Mouse (Mus musculus) left cerebral cortex, postnatal 4 days (tissue): ENCODE measurements around the gene Prrg2. TPM values are rescaled to one million over a fixed set of nuclear protein-coding genes. Genes with fewer than 3 reads are reported as not detected.
A peak's percentile ranks its signal among the peaks of the same experiment; 100 is the strongest.

Experiments
- DNase-seq: peaks from one replicate; pipeline ENCODE4 v3.0.0-alpha.2; 2022
- intact Hi-C: fragments of 180-260 bp; cut with DNase I; formaldehyde crosslinking; loops from one replicate; pipeline ENCODE4 v1.15.1; 2025
- total RNA-seq, 2 experiments: library from RNA; stranded (reverse); gene quantifications; 2 replicates each; pipeline ENCODE4 v1.2.3; 2021

Gene Prrg2
- total RNA-seq, 2 experiments from 2014 or later: 6.2 to 7.2 TPM

DNA sequence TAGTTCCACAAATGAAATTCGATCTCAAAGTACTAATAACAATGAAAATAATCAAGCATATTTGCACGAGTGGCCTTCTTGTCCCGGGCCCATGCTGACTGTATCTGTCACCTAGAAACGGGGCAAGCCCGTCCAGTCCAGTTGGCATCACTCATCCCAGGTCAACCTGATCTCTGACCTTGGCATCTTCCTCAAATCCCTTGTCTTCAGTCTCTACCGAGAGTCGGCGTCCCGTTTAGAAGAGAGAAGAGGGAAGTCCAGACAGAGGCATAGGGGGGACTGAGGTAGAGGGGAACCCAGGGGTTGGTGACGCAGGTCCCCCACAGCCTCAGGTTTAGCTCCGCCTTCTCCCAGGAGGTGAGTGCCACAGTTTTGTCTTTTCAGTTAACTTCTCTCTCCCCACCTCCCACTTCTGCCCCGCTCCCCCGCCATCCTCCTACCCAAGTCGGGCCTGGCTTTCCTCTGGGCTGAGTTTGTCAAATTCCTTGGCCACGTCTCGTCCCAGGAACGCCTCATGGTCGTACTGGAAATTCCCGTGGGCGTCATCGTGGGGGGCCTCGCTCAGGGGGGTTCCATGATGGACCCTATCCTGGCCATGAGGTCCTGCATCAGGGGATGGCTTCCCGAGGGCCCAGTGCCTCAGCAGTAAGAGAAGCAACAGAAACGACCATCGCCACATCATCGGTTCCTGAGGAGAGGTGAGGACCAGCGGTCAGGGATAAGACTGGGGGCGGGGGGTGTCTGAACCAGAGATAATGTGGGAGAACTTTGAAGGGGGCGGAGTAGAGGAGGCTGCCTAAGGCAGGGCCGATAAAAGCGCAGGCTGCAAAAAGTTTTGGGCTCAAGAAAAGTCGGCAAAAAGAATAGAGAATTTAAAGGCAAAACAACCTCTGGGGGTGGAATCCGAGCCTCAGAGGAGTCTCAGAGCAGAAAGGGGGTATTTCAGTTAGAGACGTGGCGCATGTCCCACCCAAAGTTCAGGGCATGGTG is 28.8 kb upstream of the Prrg2 start:
- intact Hi-C loops: no loop called here

GRCm38 (mm10) chr7:45090251-45090977 is 27.9 kb upstream of the Prrg2 start:
- no peak for DNase-seq
- intact Hi-C loops: no loop called here

More for the DNA sequence above, 28.8 kb upstream of the Prrg2 start:
- no peak for DNase-seq

DNA sequence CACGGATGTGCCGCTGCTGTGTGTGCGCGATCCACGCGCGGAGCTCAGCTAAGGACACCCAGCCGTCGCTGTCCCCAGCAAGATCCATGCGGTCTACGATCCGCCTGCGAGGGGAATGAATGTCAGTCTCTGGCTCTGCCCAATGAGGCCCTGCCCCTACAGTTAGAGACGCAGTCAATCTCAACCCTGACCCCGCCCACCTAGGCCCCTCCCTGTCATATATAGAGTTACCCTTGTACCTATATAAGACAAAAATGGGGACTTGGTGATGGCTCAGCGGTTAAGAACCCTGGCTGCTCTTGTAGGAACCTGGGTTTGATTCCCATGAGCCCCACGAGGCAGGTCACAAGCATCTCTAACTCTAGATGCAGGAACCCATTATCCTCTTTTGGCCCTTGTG is 26.1 kb upstream of the Prrg2 start:
- intact Hi-C loops: no loop called here
- DNase-seq: no peak

- intact Hi-C loops: no loop called here
- DNase-seq: no peak
Measured at GRCm38 (mm10) chr7:45086084-45086483, 23.6 kb upstream of the Prrg2 start.

GRCm38 (mm10) chr7:45083300-45083890 is 20.9 kb upstream of the Prrg2 start:
- intact Hi-C loops: no loop called here
- DNase-seq: no peak

- no peak for DNase-seq
- intact Hi-C loops: no loop called here
Measured at GRCm38 (mm10) chr7:45082401-45083299, 20.2 kb upstream of the Prrg2 start.

GRCm38 (mm10) chr7:45081016-45081415 is 18.5 kb upstream of the Prrg2 start:
- intact Hi-C loops: no loop called here
- DNase-seq: no peak

GRCm38 (mm10) chr7:45079856-45080255 is 17.4 kb upstream of the Prrg2 start:
- intact Hi-C loops: no loop called here
- peak; percentile 93 for DNase-seq

GRCm38 (mm10) chr7:45078513-45078912 is 16.0 kb upstream of the Prrg2 start:
- intact Hi-C loops: no loop called here
- peak; percentile 76 for DNase-seq

GRCm38 (mm10) chr7:45077829-45078228 is 15.4 kb upstream of the Prrg2 start:
- DNase-seq: no peak
- intact Hi-C loops: no loop called here

DNA sequence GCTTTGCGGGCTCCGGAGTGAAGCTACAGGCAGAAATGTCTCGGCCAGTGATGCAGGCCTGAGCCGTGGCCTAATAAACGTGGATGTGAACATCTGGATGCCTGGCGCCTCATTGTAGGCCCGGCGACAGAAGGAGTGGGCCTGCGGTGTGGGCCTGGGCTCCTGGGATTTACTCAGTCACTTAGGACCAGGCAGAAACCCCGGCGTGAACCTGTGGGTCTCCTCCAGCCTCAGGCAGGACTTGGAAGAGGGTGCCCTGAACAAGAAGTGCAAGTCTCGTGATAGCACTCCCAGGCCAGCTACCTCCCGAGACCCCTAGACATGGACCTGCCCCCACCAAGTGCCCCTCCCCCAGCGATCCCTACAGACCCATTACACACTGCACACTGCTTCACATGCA is 14.8 kb upstream of the Prrg2 start:
- intact Hi-C loops: no loop called here
- DNase-seq: no peak

- intact Hi-C loops: no loop called here
- no peak for DNase-seq
Measured at GRCm38 (mm10) chr7:45076501-45076900, 14.0 kb upstream of the Prrg2 start.

- DNase-seq: no peak
- intact Hi-C loops: no loop called here
Measured at GRCm38 (mm10) chr7:45075405-45075804, 12.9 kb upstream of the Prrg2 start.

GRCm38 (mm10) chr7:45073949-45074348 is 11.5 kb upstream of the Prrg2 start:
- DNase-seq: no peak
- intact Hi-C loops: no loop called here

- intact Hi-C loops: no loop called here
- DNase-seq: no peak
Measured at GRCm38 (mm10) chr7:45073171-45073707, 10.8 kb upstream of the Prrg2 start.

- DNase-seq: no peak
- intact Hi-C loops: no loop called here
Measured at GRCm38 (mm10) chr7:45072230-45072629, 9.8 kb upstream of the Prrg2 start.

DNA sequence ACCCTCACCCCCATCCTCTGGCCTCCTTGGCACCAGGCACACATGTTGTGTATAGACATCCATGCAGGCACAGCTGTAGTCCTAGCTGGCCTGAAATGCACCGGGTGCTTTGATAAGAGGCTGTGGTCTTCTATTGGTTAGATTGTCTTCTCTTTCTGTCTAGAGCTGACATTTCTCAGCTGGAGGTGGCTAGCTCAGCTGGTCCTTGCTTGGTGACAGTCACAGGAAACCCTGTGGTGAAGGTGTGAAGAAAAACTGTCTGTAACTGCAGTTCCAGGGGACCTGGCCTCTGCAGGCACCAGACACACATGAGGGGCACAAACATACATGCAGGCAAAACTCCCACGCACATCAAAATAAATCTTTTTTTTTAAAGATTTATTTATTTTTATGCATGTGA is 7.2 kb upstream of the Prrg2 start:
- intact Hi-C loops: no loop called here
- no peak for DNase-seq

DNA sequence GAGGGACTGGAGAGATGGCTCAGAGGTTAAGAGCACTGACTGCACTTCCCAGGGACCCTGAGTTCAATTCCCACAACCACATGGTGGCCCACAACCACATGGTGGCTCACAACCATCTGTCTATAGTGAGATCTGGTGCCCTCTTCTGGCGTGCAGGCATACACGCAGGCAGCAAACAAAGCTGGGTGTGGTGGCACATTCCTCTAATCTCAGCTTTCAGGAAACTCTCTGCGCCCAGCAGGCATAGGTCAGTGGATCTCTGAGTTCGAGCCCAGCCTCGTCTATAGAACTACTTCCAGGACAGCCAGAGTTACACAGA is 5.5 kb upstream of the Prrg2 start:
- DNase-seq: no peak
- intact Hi-C loops: no loop called here

- intact Hi-C loops: no loop called here
Measured at GRCm38 (mm10) chr7:45067190-45067999, 4.9 kb upstream of the Prrg2 start.

More at GRCm38 (mm10) chr7:45067190-45067999, 4.9 kb upstream of the Prrg2 start:
- no peak for DNase-seq
